Mouse (Mus musculus): ENCODE results near the gene Btbd35f29. TPM values are rescaled to one million over a fixed set of nuclear protein-coding genes. Genes with fewer than 3 reads are reported as not detected.

Gene Btbd35f29
- total RNA-seq (2023), result not detected

GRCm38 (mm10) chrX:31117374-31117773, at the start of gene Btbd35f29:
Btbd35f29 (plus strand) TSS chrX:31117674.

Other genes with a start within 250 kb of the Btbd35f29 start
- gene Spin2f, start 136.2 kb downstream of the Btbd35f29 start, total RNA-seq (2023), result not detected
- not detected for gene Btbd35f26, start 218.8 kb downstream of the Btbd35f29 start, total RNA-seq (2023)